Mouse (Mus musculus) Patski (cell line): ENCODE measurements at regions not wholly inside any gene's neighbourhood (a gene's known extent, or its start where the extent isn't known, plus 50 kb on each side); places are given as distances from the start of the nearest gene placed in this dataset.

Experiments used
- ATAC-seq: fragments of 100-300 bp; one replicate; pipeline ENCODE4 v1.8.0; 2021
- CTCF ChIA-PET: fragments of 350-600 bp; sonication (Branson Sonifier 250); formaldehyde crosslinking; loops from one replicate; lab custom pipeline; 2022; ENCODE audit warnings: inconsistent platforms; lab: Charles Lee
- POLR2A ChIA-PET: fragments of 350-600 bp; sonication (Branson Sonifier 250); formaldehyde crosslinking; loops from one replicate; lab custom pipeline; 2022; ENCODE audit warnings: antibody characterized with exemption, inconsistent platforms; lab: Charles Lee
- DNase-seq: peaks from one replicate; pipeline ENCODE4 v3.0.0-alpha.2; 2011; ENCODE audit warnings: low read depth, low spot score
- H3K27me3 ChIP-seq: fragments of 371-371 bp; one replicate; pipeline ENCODE4 v1.5.1; 2021
- CTCF ChIP-seq: fragments of 100-300 bp; IDR thresholded peaks from one replicate; pipeline ENCODE4 v1.5.1; 2021
- in situ Hi-C: fragments of 300-500 bp; cut with MboI; formaldehyde crosslinking; loops from 3 replicates; pipeline ENCODE4 v1.11.1; 2018; ENCODE audit warnings: low pct_unique_long_range_greater_than_20kb, mixed read lengths

DNA sequence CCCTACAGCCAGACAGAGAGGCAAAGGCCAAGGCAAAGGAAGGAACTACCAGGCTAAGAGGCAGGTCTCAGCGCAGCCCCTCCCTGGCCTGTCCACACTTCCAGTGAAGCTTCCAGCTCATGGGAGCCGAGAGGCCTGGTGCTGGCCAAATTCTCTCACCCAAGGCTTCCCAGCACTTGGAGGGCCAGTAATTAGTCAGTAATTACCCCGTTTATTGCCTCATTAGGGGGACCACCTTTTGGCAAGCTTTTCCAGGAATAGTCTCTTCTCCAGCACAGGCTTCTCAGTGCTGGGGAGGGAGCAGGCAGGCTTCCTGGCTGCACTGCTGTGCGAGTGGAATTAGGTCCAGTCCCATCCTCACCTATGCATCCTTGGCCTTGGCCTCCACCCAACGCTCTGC lies 252.8 kb upstream of the Nxpe4 start:
- ATAC-seq (no peak), DNase-seq (no peak)
- peaks cover 22% of the 10 kb centered on the region for H3K27me3 ChIP-seq
- in situ Hi-C loops: no loop called here
- no peak for TF ChIP-seq CTCF
- POLR2A ChIA-PET: no interaction called here
- CTCF ChIA-PET: no interaction called here

DNA sequence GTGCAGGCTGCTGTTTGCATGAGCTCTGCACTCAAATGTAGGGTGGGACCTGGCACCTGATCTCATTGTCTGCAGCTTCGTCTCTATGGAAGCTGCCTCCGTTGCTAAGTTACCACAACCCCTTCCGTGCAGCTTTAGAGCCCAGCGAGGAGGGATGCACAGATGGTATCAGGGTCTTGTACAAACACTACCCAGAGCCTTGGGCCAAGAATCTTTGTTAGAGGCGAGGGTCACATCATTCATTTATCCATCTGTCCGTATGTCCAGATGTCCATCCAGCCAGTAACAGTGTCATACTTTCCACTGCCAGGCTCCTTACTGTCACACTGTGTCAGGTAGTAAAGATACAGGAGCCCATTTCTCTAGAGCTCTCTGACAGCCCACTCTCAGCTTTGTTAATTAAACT lies 251.3 kb upstream of the Nxpe4 start:
- no peak for TF ChIP-seq CTCF

DNA sequence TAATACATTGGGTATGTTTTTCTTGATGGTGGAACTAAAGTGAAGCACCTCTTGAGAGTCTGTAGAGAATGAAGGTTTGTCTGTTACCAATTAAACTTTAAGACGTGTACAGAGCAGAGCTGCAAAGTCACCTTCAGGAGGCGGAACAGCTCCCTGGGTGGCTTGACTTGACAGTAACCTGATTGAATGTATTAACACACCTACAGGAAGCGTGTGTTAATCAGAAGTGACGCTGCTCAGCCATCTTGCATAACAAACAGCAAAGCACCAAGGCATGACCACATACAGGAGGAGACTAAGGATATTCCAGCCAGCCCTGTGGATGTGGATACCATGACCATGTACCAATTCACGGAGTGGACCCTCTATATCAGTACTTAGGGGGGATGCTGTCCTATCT lies 249.0 kb upstream of the Nxpe4 start:
- H3K27me3 ChIP-seq: peaks cover 18% of the 10 kb centered on the region
- ATAC-seq (no peak), DNase-seq (no peak)
- CTCF ChIA-PET: no interaction called here
- no peak for TF ChIP-seq CTCF
- POLR2A ChIA-PET: no interaction called here
- in situ Hi-C loops: no loop called here

More for the DNA sequence above, 251.3 kb upstream of the Nxpe4 start:
- no peak for DNase-seq
- in situ Hi-C loops: no loop called here
- POLR2A ChIA-PET: no interaction called here
- H3K27me3 ChIP-seq: peaks cover 26% of the 10 kb centered on the region
- CTCF ChIA-PET: no interaction called here
- ATAC-seq: no peak

DNA sequence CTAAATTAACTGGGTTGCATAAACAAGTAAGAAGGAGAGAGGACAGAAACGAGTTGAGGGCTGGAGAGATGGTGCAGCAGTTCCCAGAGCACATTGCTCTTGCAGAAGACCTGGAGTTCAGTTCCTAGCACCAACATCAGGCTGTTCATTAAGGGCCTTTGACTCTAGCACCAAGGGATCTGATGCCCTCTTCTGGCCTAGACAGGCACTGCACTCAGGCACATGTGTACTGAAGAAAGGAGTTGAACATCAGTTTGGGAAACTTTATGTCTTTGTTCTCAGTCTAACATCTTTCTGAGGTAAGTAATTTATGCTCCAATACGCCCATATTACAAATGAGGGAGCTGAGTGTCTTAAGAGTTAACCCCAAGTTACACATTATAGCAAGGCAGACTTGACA lies 226.5 kb upstream of the Nxpe4 start:
- no peak for DNase-seq
- ChIA-PET POLR2A (no interaction called here), CTCF (no interaction called here)
- peaks cover 4% of the 10 kb centered on the region for H3K27me3 ChIP-seq
- ATAC-seq: no peak
- in situ Hi-C loops: no loop called here
- peak; percentile 64 for TF ChIP-seq CTCF

DNA sequence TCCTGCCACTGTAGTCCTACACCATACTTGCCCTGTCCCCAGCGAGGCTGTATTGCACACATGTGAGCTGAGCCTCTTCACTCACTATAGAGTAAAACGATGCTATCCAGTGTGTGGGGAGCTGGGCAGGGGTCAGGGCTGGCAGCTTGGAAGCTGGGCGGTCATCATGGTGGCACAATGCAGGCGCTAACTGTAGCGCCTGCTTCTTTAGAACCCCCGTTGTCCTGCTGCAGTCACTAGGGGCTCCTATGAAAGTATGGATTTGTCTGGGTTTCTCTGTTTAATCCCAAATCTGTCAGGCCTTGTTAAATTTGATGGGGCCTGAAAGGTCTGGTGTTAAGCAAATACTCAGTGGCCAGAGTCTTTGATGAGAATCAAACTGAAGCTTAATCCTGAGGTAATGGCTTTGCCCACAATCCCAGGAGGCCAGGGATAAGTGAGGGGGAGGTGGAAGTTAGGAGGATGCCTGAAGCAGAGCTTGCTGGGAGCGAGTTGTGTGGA lies 225.8 kb upstream of the Nxpe4 start:
- CTCF ChIA-PET: no interaction called here
- ATAC-seq (no peak), DNase-seq (no peak)
- in situ Hi-C loops: no loop called here
- H3K27me3 ChIP-seq: peaks cover 10% of the 10 kb centered on the region
- POLR2A ChIA-PET: no interaction called here
- no peak for TF ChIP-seq CTCF

DNA sequence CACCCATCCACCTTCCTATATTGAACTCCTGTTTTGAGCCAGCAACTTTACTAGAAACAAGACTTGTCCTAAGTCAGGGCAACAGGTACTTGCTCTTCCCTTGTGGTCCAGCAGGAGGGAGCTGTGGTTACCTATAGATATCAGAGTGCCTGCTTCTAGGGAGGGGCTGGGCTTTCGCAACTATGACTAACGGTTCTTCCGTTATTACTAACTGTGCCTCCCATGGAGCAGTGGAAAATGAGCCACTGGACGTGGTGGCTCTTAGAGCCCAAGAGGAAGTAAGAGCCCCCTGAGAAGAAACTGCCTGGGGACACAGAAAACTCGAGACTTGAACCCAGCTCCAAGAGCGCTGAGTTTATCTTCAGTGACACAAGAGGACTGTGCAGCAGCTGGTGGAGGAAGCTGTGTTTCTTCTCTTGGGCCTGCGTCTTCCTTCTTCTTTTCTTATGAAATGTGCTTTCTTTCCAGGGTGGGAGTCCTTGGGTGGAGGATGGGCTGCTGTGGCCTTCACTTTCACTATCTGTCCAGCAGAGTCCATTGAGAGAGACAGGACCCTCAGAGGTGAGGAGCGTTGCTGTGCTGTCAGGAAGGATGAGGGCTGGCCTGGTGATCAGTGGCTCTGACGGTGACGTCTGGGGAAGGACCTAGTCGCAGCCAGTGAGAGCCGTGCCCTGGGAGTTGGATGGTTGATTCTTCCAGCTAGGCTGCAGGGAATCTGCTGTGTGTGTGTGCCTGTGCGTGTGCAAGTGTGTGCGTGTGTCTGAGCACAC lies 222.7 kb upstream of the Nxpe4 start:
- in situ Hi-C loops: no loop called here
- CTCF ChIA-PET: no interaction called here
- peaks cover 30% of the 10 kb centered on the region for H3K27me3 ChIP-seq
- no peak for TF ChIP-seq CTCF
- DNase-seq: no peak
- POLR2A ChIA-PET: no interaction called here
- ATAC-seq: no peak

DNA sequence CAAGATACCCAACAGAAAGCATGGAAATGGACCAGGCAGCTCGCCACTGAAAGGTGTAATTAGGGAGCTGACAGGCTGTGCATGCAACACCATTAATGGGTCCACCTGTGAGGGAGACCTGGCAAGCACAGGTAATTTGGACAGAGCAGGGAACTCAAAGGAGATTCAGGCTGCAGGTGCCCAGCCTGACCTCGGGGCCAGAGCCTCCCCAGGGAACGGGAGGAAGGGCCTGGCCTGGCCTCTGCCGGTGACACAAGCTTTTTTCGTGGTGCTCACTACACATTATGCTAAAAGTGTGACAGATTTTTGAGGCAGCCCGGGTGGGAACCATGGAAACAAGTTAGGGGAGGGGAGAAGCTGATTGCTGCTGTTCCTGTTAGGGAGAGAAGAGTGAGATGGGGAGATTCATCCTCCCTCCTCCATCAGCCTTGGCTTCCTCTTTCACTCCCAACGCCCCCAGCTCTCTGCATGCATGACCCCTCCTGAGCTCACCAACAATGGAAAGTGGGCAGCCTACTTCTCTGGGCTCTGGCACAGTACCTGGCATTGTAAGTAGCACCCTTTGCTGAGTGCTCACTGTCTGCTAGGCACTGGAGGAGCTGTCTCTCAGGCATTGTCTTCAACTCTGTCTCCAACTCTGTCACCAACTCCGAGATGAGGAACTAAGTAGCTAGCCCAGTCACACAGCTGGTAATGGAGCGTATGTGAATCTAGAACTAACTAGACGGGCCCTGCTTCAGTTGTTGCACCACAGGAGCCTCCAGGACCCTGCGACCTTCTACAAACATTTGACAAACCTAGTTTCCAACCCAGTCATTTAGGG lies 218.9 kb upstream of the Nxpe4 start:
- H3K27me3 ChIP-seq: peaks cover 45% of the 10 kb centered on the region
- no peak for ATAC-seq
- TF ChIP-seq CTCF: no peak
- in situ Hi-C loops: no loop called here
- no peak for DNase-seq
- CTCF ChIA-PET: interaction anchor here (1.2 kb wide), 1 partner anchor 9 kb away, joined by 3 read pairs; no protein-coding TSS in a partner anchor
- POLR2A ChIA-PET: no interaction called here

DNA sequence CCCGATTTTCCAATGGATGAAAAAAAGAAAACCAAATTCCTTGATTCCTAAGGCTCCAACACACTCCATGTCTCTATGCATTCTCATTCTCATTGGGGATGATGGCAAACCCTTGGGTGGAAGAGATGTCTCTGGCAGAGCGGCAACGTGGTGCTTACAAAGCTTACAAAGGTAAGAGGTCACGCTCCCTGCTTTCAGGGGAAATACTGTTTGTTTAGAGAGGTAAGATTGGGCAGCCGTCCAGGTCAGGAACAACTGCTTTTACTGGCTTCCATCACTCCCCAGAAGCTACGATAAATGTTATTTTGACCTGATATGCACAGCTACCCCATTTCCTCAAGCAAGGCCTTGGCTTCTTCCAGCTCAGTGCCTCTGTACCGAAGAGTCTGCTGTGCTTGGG lies 215.6 kb upstream of the Nxpe4 start:
- TF ChIP-seq CTCF: no peak
- ChIA-PET POLR2A (no interaction called here), CTCF (no interaction called here)
- peaks cover 42% of the 10 kb centered on the region for H3K27me3 ChIP-seq
- in situ Hi-C loops: no loop called here
- DNase-seq (no peak), ATAC-seq (no peak)

DNA sequence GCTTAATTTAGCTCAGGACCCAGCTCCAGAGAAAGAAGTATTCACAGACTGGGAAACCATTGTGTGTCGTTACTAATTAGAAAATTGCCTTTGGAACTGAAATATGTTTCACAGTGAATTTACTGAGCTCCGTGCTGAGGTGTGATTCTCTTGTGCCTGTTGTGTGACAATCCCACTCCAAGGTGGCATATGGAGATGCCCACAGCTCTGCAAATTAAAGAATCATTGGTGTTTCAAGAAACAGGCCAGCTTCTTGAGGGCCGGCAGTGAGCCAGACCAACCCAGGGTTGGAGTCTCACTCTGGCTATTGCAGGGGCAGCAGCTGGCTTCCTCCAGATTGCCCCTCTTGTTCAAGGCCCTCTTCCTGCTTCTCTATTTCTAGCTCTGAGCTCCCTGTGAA lies 203.9 kb upstream of the Nxpe4 start:
- ChIA-PET CTCF (interaction anchor here (1.3 kb wide), 1 partner anchor 21 kb away, joined by 3 read pairs; no protein-coding TSS in a partner anchor), POLR2A (no interaction called here)
- ATAC-seq (no peak), DNase-seq (no peak)
- no peak for TF ChIP-seq CTCF
- peaks cover 6% of the 10 kb centered on the region for H3K27me3 ChIP-seq
- in situ Hi-C loops: no loop called here

DNA sequence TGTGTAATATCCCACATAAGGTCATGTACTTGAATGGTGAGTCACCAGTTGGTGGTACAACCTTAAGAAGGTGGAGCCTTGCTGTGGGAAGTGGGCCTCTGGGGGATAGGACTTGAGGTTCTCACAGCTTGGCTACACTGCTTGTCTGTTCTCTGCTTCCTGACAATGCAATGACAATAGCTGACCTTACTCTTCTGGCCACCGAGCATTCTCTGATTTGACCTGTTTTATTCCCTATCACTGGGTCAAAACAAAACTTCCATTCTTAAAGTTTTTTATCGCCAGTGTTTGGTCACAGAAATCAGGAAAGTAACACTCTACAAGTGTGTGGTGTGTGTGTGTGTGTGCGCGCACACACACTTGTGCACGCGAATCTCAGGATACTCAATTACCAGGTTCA lies 203.0 kb upstream of the Nxpe4 start:
- ATAC-seq (no peak), DNase-seq (no peak)
- TF ChIP-seq CTCF: no peak
- in situ Hi-C loops: no loop called here
- POLR2A ChIA-PET: no interaction called here
- CTCF ChIA-PET: no interaction called here
- no peaks in the 10 kb centered on the region for H3K27me3 ChIP-seq

DNA sequence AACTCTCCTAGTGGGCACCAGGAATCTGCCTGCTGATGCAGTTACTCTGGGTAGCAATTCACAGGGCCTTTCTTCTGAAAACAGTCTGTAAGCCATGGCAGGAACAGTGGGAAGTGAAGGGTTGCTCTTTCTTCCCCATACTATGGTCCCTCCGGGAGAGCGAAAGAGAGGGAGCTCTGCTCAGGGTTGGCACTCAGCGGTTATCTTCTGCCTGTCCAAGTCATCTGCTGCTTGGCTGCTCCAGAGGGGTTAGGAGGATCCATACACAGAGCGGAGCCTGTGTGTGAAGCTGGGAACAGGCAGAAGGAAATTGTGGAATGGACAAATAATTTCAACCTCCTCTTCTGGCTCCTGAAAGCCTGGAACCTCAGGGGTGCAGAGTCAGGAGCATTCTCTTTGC lies 200.6 kb upstream of the Nxpe4 start:
- no peak for DNase-seq
- in situ Hi-C loops: no loop called here
- ChIA-PET POLR2A (no interaction called here), CTCF (no interaction called here)
- TF ChIP-seq CTCF: no peak
- ATAC-seq: no peak
- no peaks in the 10 kb centered on the region for H3K27me3 ChIP-seq
